Mouse (Mus musculus): ENCODE results near the gene Olfr857.
"Not testable (repeated sequence)": the region's sequence is repeated elsewhere in the genome, so short reads cannot be mapped to it uniquely, and the experiment has no call there.

Gene Olfr857

DNA sequence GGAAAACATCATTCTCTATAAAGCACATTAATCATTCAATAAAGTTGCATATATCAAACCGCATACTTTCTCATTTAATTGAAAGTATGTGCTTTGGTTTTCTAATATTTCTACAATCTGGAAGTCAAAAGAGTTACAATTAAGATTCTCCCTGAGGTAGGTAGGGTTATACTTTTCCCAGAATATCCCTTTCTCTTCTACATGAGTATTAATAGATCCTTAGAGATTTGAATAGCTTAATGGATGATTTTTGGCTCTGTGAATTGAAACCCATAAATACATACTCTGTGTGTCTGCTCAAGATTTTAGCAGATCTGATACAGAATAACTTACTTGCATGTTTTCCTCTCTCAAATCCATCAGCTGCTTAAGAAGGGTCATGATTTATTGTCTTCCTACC lies at the start of gene Olfr857:
Olfr857 (plus strand) TSS at position 301 of the 400 bp plus-strand sequence.
- no peak for DNase-seq (ENCODE audit: low spot score in 2 of 2)

DNA sequence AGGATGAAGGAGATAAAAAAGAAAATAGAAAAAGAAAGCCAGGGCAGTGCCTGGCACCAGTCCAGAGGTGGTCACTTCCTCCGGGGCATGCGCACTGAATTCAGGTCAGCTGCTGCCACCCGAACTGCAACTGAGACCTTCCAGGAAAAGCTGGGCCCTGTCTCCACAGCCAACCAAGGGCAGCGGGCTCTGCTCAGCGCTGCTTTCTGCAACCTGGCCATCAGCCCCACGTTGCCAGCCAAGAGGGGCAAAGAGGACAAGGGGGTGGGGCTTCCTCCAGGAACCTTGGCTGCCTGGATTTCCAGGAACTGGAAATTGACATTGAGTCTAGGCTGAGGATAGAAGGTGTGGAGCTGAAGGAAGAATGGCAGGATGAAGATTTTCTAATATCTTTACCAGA lies 19.0 kb upstream of the Olfr857 start:
- DNase-seq (ENCODE audit: low spot score in 2 of 2) = no peak

DNA sequence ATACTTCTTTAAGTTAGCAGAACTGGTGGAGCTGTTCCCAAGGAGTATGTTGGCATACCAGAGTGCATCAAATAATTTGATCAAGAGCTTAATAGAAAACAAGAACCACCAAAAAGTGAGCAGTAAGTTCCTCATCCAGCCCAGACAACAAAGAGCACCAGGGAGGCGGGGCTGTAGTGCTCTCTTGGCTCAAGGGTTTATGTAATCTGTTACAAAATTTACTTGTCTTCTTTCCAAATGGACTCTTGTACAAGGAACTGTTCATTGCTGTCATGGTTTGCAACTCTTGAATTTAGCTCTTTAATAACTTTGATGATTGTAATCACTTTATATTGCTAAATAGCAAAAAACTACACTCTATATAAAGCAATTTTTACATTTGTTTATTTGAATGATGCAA lies 17.8 kb upstream of the Olfr857 start:
- DNase-seq (ENCODE audit: low spot score in 2 of 2) = no peak

DNA sequence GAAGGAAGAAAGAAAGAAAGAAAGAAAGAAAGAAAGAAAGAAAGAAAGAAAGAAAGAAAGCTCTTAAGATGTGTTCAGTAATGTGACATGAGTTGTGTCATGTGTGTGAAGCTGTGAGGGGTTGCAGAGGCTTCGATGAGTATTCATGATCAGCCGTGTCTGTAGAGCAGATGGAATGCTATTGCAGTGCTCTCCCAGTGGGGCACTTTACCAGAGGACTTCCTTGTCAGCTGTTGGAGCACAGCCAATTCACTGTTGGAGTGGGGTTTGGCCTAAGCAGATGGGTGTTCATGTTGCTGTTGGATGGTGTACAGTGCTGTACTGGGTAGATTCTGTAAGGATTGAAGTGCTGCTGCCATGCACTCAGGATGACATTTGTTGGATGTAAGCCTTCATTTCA lies 16.8 kb upstream of the Olfr857 start:
- no peak for DNase-seq (ENCODE audit: low spot score in 2 of 2)

DNA sequence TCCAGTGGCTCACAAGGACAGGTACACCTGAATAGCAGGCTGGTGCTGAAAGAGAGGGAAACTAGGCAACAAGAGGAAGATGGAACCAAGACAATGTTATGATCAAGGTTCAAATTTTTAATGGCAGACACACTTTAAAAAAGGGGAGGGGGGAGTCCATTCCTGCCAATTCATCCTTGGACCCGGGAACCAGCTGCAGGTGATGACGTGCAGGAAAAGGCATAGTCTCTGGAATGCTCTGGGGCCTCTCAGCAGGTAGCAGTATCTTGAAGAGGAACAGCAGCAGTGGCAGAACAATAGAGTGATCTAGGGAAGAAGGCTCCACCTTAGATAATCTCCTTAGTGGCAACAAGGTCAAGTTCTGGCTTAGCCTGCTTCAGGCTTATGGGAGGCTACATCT lies 14.9 kb upstream of the Olfr857 start:
- not testable (repeated sequence) for DNase-seq (ENCODE audit: low spot score in 2 of 2)

DNA sequence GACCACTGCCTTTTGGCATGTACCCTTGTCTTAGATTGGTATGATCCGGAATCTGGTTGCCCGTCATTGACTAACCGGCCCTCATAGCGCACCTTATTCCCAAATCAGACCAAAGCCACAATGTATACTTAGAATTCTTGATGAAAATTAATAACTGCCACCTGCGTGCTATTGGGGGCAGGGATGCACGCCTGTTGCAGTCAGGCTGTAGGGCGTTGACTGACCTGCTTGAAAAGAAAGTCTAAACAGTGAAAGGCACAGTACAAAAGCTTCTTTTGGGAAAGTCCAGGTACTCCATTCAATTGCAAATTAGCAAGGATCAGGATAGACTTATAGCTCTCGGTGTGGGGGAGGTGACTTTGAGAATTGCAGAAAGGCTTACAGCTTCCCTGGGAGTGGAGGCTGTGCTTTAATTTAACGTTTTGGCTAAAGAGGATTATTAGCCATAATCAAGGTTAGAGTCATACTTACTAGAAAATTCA lies 14.3 kb upstream of the Olfr857 start:
- DNase-seq (ENCODE audit: low spot score in 2 of 2) = not testable (repeated sequence)

DNA sequence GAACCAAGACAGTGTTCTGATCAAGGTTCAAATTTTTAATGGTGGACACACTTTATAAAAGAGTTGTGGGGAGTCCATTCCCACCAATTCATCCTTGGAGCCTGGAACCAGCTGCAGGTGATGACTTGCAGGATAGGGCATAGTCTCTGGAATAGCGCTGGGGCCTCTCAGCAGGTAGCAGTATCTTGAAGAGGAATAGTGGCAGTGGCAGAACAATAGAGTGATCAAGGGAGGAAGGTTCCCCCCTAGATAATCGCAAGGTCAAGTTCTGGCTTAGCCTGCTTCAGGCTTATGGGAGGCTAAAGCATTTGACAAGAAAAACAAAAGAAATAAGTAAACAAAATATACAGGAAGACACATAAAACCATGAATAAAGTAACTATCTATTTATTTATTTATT lies 4.7 kb upstream of the Olfr857 start:
- not testable (repeated sequence) for DNase-seq (ENCODE audit: low spot score in 2 of 2)

All from urinary bladder, adult 18-20 months (tissue).